Mouse (Mus musculus) forebrain, embryonic 10.5 days (tissue): ENCODE measurements around the gene Ccn2. TPM values are rescaled to one million over a fixed set of nuclear protein-coding genes. Genes with fewer than 3 reads are reported as not detected.
A peak's percentile ranks its signal among the peaks of the same experiment; 100 is the strongest.
"Not testable (repeated sequence)": the region's sequence is repeated elsewhere in the genome, so short reads cannot be mapped to it uniquely, and the experiment has no call there.

Experiments used
- DNase-seq: peaks from one replicate; pipeline ENCODE4 v3.0.0-alpha.2; 2017; ENCODE audit warnings: low spot score; ENCODE audit errors: extremely low spot score
- H3K27ac ChIP-seq: fragments of 300-500 bp; sonication (generic); 2 replicates; pipeline ENCODE4 v1.5.1; 2016; ENCODE audit warnings: mild to moderate bottlenecking
- H3K27me3 ChIP-seq: fragments of 300-500 bp; sonication (generic); 2 replicates; pipeline ENCODE4 v1.6.1; 2016; ENCODE audit warnings: mild to moderate bottlenecking; ENCODE audit not compliant: poor library complexity, severe bottlenecking
- H3K36me3 ChIP-seq: fragments of 300-500 bp; sonication (generic); replicated peaks from 2 replicates; pipeline ENCODE4 v1.6.1; 2016; ENCODE audit warnings: mild to moderate bottlenecking, moderate library complexity
- H3K4me1 ChIP-seq: fragments of 300-500 bp; sonication (generic); 2 replicates; pipeline ENCODE4 v1.6.1; 2016
- H3K4me3 ChIP-seq: fragments of 300-500 bp; sonication (generic); 2 replicates; pipeline ENCODE4 v1.5.1; 2016; ENCODE audit warnings: mild to moderate bottlenecking, moderate library complexity
- H3K9me3 ChIP-seq: fragments of 300-500 bp; sonication (generic); 2 replicates; pipeline ENCODE4 v1.6.1; 2016; ENCODE audit warnings: mild to moderate bottlenecking, moderate library complexity
- WGBS: fragments of 180-500 bp; shearing (Covaris S2); methylation state at CpG from one replicate; pipeline ENCODE4 v1.1.7; 2016; 5-methylcytosine and 5-hydroxymethylcytosine counted together
- polyA plus RNA-seq: library from polyadenylated mRNA; unstranded; fragments of >200 nt; fragmentation: Nextera tagmentation; extraction: Ambion mirVana; gene quantifications from 2 replicates; pipeline ENCODE4 v1.2.1, GENCODE M21; 2016

Gene Ccn2
- polyA plus RNA-seq, 1 experiment from 2014 or later = 11.2 TPM

DNA sequence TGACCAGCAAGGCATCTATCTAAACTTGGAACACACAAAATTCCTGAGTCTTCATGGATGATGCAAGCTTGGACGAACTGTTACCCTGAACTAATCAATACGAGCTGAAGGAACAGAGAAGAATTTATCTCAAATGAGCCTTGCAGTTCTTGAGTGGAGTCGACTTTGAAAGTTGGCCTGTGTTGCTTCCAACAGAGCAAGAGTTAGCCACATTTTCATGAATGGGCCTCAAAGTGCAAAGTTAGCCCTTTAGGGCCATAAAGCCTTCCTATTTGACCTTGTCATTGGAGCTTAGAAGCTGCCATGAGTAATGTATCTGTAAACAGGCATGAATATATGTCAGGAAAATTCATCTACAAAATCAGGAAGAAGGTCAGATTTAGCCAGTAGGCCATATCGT is 19.5 kb downstream of the Ccn2 start:
- no peak for DNase-seq
- no peaks in the 10 kb centered on the region for H3K9me3 ChIP-seq
- no peaks in the 10 kb centered on the region for H3K36me3 ChIP-seq
- H3K4me1 ChIP-seq = no peaks in the 10 kb centered on the region
- no peak overlapping the region for H3K4me3 ChIP-seq
- H3K27me3 ChIP-seq = no peaks in the 10 kb centered on the region
- H3K27ac ChIP-seq = no peak overlapping the region
- 90% methylated on average over 4 of the region's 4 CpGs for WGBS

DNA sequence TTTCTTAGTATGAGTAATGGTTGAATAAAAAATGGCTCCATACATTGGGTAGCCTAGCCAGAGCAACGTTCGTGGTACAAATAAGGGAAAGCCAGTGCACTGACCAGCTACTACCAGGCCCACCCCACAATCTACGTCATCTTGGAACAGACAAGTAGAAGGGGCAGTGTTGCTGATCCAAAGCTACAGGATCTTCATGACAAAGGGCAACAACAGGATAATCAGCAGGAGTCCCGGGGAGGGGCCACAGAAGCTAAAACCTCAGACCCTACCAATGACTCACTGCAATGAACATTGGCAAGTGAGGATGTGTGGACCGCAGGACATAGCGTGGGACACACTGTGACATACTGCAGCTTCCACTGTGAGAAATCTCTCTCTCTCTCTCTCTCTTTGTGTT is 20.6 kb downstream of the Ccn2 start:
- Histone ChIP-seq H3K36me3 (no peaks in the 10 kb centered on the region), H3K27ac (no peak overlapping the region), H3K4me3 (no peak overlapping the region), H3K4me1 (no peaks in the 10 kb centered on the region), H3K27me3 (no peaks in the 10 kb centered on the region), H3K9me3 (no peaks in the 10 kb centered on the region)
- WGBS = 85% methylated on average over 6 of the region's 6 CpGs
- no peak for DNase-seq

GRCm38 (mm10) chr10:24616572-24616971 is 21.3 kb downstream of the Ccn2 start:
- H3K36me3 ChIP-seq, DNase-seq, H3K4me3 ChIP-seq, H3K9me3 ChIP-seq, H3K27ac ChIP-seq, H3K4me1 ChIP-seq, H3K27me3 ChIP-seq: not testable (repeated sequence)
- 100% methylated on average over 1 of the region's 1 CpGs for whole genome bisulfite sequencing

DNA sequence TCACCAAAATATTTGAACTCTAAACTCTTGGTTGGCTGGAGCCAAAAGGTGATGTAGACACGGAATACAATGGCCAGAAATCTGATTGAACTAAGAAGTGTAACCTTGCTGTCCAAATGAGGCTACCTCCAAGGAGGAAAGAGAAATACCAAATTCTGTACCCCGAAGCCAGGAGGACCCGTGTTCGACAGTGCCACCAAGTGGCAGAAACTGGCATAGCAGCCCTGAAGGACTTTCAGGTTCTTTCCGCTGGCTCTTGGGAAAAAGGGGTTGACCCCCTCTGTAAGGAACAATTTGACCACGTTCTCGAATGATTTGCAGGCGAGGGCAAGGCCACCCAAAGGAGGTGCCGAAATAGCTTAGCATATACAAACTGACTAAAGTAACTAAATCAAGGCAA is 26.3 kb downstream of the Ccn2 start:
- no peaks in the 10 kb centered on the region for H3K9me3 ChIP-seq
- no peak overlapping the region for H3K4me3 ChIP-seq
- H3K4me1 ChIP-seq = no peaks in the 10 kb centered on the region
- H3K27me3 ChIP-seq = no peaks in the 10 kb centered on the region
- H3K27ac ChIP-seq = no peak overlapping the region
- peak; percentile 46 for DNase-seq
- 45% methylated on average over 9 of the region's 9 CpGs for WGBS
- H3K36me3 ChIP-seq = no peaks in the 10 kb centered on the region

- 26% methylated on average over 7 of the region's 7 CpGs for WGBS
Observed at GRCm38 (mm10) chr10:24622586-24622985, 27.3 kb downstream of the Ccn2 start.

DNA sequence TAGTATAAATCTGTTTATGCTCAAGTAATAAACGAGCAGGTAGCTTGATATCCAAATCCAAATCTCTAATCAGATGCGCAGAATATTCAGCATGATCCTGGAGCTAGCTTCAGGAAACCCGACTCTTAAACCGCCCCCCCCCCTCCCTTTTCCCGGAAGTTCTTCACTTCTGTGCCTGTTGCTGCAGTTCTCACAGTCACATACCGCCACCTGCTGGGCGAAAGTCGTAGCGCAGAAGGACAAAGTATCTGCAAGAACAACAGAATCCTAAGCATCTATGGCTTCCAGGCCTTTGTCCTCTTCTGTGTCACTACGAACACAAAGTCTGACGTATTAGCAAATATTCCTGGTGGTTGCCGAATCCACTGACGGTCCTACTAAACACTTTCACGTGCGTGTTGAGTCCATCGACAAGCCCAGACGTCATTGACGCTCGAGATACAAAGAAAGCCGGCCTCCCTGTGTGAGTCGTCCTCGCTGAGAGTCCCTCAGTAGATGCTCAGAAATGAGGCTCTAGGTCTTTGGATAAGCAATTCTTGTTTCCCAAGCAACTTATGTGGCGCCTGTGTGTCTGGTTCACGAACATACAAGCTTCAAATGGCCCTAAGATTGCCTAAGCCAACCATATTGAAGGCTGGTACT is 29.9 kb downstream of the Ccn2 start:
- Histone ChIP-seq H3K27ac (peak overlapping the region; percentile 78), H3K4me1 (peaks cover 8% of the 10 kb centered on the region; the same call in 1 of the 2 replicates), H3K4me3 (no peak overlapping the region; the same call in 1 of the 2 replicates), H3K9me3 (no peaks in the 10 kb centered on the region), H3K27me3 (0 out of 2 replicates have a peak, but pooled peaks cover 6% of the 10 kb centered on the region), H3K36me3 (no peaks in the 10 kb centered on the region)
- DNase-seq = peak; percentile 90
- 39% methylated on average over 24 of the region's 24 CpGs for WGBS

More at GRCm38 (mm10) chr10:24622586-24622985, 27.3 kb downstream of the Ccn2 start:
- DNase-seq = peak; percentile 69
- Histone ChIP-seq H3K9me3 (no peaks in the 10 kb centered on the region), H3K27me3 (no peaks in the 10 kb centered on the region), H3K27ac (no peak overlapping the region), H3K4me1 (peaks cover 4% of the 10 kb centered on the region; the same call in 1 of the 2 replicates), H3K36me3 (no peaks in the 10 kb centered on the region), H3K4me3 (no peak overlapping the region)

DNA sequence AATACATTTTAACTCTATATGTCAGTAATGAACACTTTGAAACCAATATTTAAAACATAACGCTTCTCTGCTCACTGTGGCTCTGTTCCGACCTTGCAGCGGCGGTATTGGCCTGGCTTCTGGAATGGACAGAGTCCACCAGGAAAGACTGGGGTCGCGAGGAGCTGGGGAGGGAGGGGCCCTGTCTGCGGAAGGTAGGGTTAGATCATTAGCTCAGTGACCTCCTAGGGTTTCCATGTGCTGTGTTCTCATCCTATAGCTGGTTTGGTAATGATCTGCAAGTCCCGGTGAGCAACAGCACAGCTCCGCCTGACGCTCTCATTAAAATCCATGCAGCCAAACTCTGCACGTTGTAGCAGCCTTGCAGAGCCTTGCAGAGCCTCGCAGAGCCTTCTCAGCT is 32.0 kb downstream of the Ccn2 start:
- WGBS = 71% methylated on average over 12 of the region's 12 CpGs
- no peak overlapping the region for H3K27ac ChIP-seq
- H3K27me3 ChIP-seq = 0 out of 2 replicates have a peak, but pooled peaks cover 6% of the 10 kb centered on the region
- H3K4me3 ChIP-seq = no peak overlapping the region
- H3K4me1 ChIP-seq = peaks cover 8% of the 10 kb centered on the region; the same call in 1 of the 2 replicates
- no peak for DNase-seq
- H3K36me3 ChIP-seq = no peaks in the 10 kb centered on the region
- H3K9me3 ChIP-seq = no peaks in the 10 kb centered on the region

DNA sequence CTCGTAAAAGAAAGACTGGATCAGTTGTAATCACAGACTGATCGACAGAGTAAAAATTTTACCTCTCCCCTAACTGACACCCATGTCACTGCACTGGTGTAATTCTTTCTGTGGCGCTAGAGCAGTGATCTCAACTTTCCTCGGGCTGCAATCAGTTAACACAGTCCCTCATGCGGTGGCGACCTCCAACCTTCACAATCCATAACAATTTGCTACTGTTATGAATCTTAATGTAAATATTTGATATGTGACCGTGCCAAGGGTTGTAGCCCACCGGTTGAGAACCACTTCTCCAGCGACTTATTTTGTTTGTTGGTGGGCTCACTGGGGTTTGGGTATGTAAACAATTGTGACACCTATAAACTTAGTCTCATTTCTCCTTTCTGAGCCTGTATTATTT is 33.2 kb downstream of the Ccn2 start:
- Histone ChIP-seq H3K9me3 (no peaks in the 10 kb centered on the region), H3K4me3 (no peak overlapping the region), H3K27ac (no peak overlapping the region), H3K36me3 (no peaks in the 10 kb centered on the region), H3K27me3 (0 out of 2 replicates have a peak, but pooled peaks cover 6% of the 10 kb centered on the region), H3K4me1 (peaks cover 8% of the 10 kb centered on the region; the same call in 1 of the 2 replicates)
- 88% methylated on average over 9 of the region's 9 CpGs for WGBS
- DNase-seq = no peak

- Histone ChIP-seq H3K9me3 (no peaks in the 10 kb centered on the region), H3K27ac (no peak overlapping the region), H3K4me1 (peaks cover 8% of the 10 kb centered on the region; the same call in 1 of the 2 replicates), H3K27me3 (0 out of 2 replicates have a peak, but pooled peaks cover 6% of the 10 kb centered on the region), H3K4me3 (no peak overlapping the region), H3K36me3 (no peaks in the 10 kb centered on the region)
- WGBS = 90% methylated on average over 9 of the region's 9 CpGs
- no peak for DNase-seq
Observed at GRCm38 (mm10) chr10:24629086-24629720, 34.0 kb downstream of the Ccn2 start.

DNA sequence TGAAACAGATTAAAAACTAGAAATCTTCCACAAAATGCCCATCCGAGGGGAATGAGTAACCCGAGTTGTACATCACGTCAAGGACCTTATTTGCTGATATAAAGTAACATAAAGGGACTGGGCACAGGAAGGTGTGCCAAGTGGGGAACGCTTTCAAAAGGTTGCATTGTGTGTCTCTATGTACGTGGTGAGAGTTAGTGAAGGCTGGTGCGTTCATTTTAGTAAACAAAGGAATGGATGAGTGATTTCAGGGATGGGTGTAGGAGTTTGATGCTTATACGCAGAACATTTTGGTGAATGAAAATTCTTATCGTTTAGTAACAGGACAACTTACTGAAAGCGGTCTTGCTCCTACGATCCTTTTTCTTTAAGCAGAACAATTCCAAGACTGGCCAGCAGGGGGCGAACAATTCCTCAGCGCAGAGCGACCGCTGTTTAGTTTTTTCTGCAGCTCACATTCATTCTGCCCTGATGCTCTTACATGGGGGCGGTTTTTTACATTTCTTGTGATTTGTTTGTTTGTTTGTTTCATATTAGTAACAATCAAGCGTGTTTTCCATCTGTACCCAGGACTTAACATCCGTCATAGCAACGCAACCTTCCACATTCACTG is 35.3 kb downstream of the Ccn2 start:
- WGBS = 28% methylated on average over 18 of the region's 18 CpGs
- peak; percentile 70 for DNase-seq
- no peaks in the 10 kb centered on the region for H3K36me3 ChIP-seq
- no peaks in the 10 kb centered on the region for H3K9me3 ChIP-seq
- no peak overlapping the region for H3K27ac ChIP-seq
- H3K4me3 ChIP-seq = no peak overlapping the region; the same call in 1 of the 2 replicates
- 0 out of 2 replicates have a peak, but pooled peaks cover 6% of the 10 kb centered on the region for H3K27me3 ChIP-seq
- H3K4me1 ChIP-seq = peaks cover 8% of the 10 kb centered on the region; the same call in 1 of the 2 replicates

GRCm38 (mm10) chr10:24631122-24631521 is 35.9 kb downstream of the Ccn2 start:
- H3K36me3 ChIP-seq = no peaks in the 10 kb centered on the region
- WGBS = 91% methylated on average over 5 of the region's 5 CpGs
- H3K9me3 ChIP-seq = no peaks in the 10 kb centered on the region
- peaks cover 8% of the 10 kb centered on the region; the same call in 1 of the 2 replicates for H3K4me1 ChIP-seq
- 0 out of 2 replicates have a peak, but pooled peaks cover 6% of the 10 kb centered on the region for H3K27me3 ChIP-seq
- no peak overlapping the region for H3K4me3 ChIP-seq
- H3K27ac ChIP-seq = no peak overlapping the region
- DNase-seq = no peak

DNA sequence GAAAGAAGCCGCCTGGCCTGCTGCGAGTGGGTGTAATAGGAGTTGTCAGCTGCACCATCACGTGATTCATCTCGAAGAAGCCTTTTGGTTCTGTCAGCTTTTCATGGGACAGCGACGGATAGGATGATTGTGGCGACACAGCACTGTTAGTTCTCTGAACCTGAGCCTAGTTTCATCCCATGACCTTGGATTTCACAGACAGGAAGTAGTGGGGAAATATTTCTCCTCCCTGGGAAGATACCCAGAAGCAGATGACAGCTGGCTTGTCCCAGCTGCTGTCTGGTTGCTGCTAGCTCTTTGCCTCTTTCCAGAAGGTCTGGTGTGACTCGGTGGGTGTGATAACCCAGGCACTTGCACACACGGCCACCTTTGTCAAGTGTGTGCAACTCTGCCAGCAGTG is 39.0 kb downstream of the Ccn2 start:
- no peak for DNase-seq

More for the DNA sequence above, 39.0 kb downstream of the Ccn2 start:
- Histone ChIP-seq H3K4me3 (no peak overlapping the region), H3K27me3 (0 out of 2 replicates have a peak, but pooled peaks cover 1% of the 10 kb centered on the region), H3K27ac (no peak overlapping the region), H3K9me3 (no peaks in the 10 kb centered on the region), H3K4me1 (peaks cover 8% of the 10 kb centered on the region), H3K36me3 (no peaks in the 10 kb centered on the region)
- 84% methylated on average over 9 of the region's 9 CpGs for WGBS
